Mouse (Mus musculus) heart, embryonic 15.5 days (tissue): ENCODE measurements around the gene Dnajc8. TPM values are rescaled to one million over a fixed set of nuclear protein-coding genes. Genes with fewer than 3 reads are reported as not detected.
"Not testable (repeated sequence)": the region's sequence is repeated elsewhere in the genome, so short reads cannot be mapped to it uniquely, and the experiment has no call there.

Source experiments
- ATAC-seq: fragments of 200-750 bp; cut with Nextera tagmentation; replicated peaks from 2 replicates; pipeline ENCODE4 v1.8.0; 2017; ENCODE audit warnings: low read depth, moderate TSS enrichment; ENCODE audit not compliant: insufficient number of reproducible peaks, insufficient read depth, low FRiP score
- H3K27ac ChIP-seq: fragments of 300-500 bp; sonication (generic); 2 replicates; pipeline ENCODE4 v1.5.1; 2015; ENCODE audit warnings: mild to moderate bottlenecking, inconsistent platforms
- H3K27me3 ChIP-seq: fragments of 300-500 bp; sonication (generic); 2 replicates; pipeline ENCODE4 v1.6.1; 2015; ENCODE audit warnings: inconsistent platforms
- H3K36me3 ChIP-seq: fragments of 300-500 bp; sonication (generic); 2 replicates; pipeline ENCODE4 v1.6.1; 2015; ENCODE audit warnings: mild to moderate bottlenecking, inconsistent platforms
- H3K4me1 ChIP-seq: fragments of 300-500 bp; sonication (generic); replicated peaks from 2 replicates; pipeline ENCODE4 v1.6.1; 2015; ENCODE audit warnings: inconsistent platforms
- H3K4me2 ChIP-seq: fragments of 300-500 bp; sonication (generic); 2 replicates; pipeline ENCODE4 v1.6.1; 2015; ENCODE audit warnings: inconsistent platforms, mild to moderate bottlenecking, moderate library complexity
- H3K4me3 ChIP-seq: fragments of 300-500 bp; sonication (generic); 2 replicates; pipeline ENCODE4 v1.5.1; 2015; ENCODE audit warnings: mild to moderate bottlenecking, inconsistent platforms
- H3K9ac ChIP-seq: fragments of 300-500 bp; sonication (generic); 2 replicates; pipeline ENCODE4 v1.6.1; 2015; ENCODE audit warnings: mild to moderate bottlenecking, inconsistent platforms
- H3K9me3 ChIP-seq: fragments of 300-500 bp; sonication (generic); replicated peaks from 2 replicates; pipeline ENCODE4 v1.6.1; 2016; ENCODE audit warnings: inconsistent platforms
- WGBS: fragments of 180-500 bp; shearing (Covaris S2); methylation state at CpG from one replicate; pipeline ENCODE4 v1.1.7; 2015; ENCODE audit warnings: mixed read lengths; 5-methylcytosine and 5-hydroxymethylcytosine counted together
- polyA plus RNA-seq: library from polyadenylated mRNA; unstranded; fragments of >200 nt; fragmentation: Nextera tagmentation; extraction: Ambion mirVana; gene quantifications from 2 replicates; pipeline ENCODE4 v1.2.1, GENCODE M21; 2015

Gene Dnajc8
- polyA plus RNA-seq, 1 experiment from 2014 or later: 106 TPM

GRCm38 (mm10) chr4:132601242-132601641, 65.9 kb downstream of the Dnajc8 start:
- ATAC-seq, H3K27me3 ChIP-seq, H3K4me3 ChIP-seq, H3K27ac ChIP-seq, H3K4me2 ChIP-seq, H3K4me1 ChIP-seq, H3K9ac ChIP-seq, H3K9me3 ChIP-seq, H3K36me3 ChIP-seq: not testable (repeated sequence)
- WGBS: 92% methylated on average over 5 of the region's 5 CpGs

Other genes with a start within 250 kb of the Dnajc8 start
- 1.5 and 2.0 TPM in 2 replicates for gene Rab42, start 232.2 kb upstream of the Dnajc8 start, polyA plus RNA-seq
- gene Trnau1ap, start 206.0 kb upstream of the Dnajc8 start, polyA plus RNA-seq: 63.4 and 71.3 TPM in 2 replicates
- 29.2 and 44.7 TPM in 2 replicates for gene Rcc1, start 181.9 kb upstream of the Dnajc8 start, polyA plus RNA-seq
- 14.8 and 17.1 TPM in 2 replicates for gene Phactr4, start 113.1 kb upstream of the Dnajc8 start, polyA plus RNA-seq
- 12.5 and 13.8 TPM in 2 replicates for gene Med18, start 71.6 kb upstream of the Dnajc8 start, polyA plus RNA-seq
- gene Sesn2, start 25.0 kb upstream of the Dnajc8 start, polyA plus RNA-seq: 5.1 and 7.6 TPM in 2 replicates
- gene Atpif1, start 1.9 kb upstream of the Dnajc8 start, polyA plus RNA-seq: 1,171 and 1,479 TPM in 2 replicates
- 0.77 and 0.95 TPM in 2 replicates for gene Ptafr, start 28.5 kb downstream of the Dnajc8 start, polyA plus RNA-seq
- gene Eya3, start 103.4 kb downstream of the Dnajc8 start, polyA plus RNA-seq: 17.4 and 22.0 TPM in 2 replicates
- gene Xkr8, start 197.0 kb downstream of the Dnajc8 start, polyA plus RNA-seq: 2.1 and 4.8 TPM in 2 replicates
- gene Smpdl3b, start 221.7 kb downstream of the Dnajc8 start, polyA plus RNA-seq: 3.5 and 4.4 TPM in 2 replicates
- 60.8 and 71.2 TPM in 2 replicates for gene Rpa2, start 232.8 kb downstream of the Dnajc8 start, polyA plus RNA-seq